Mouse (Mus musculus): Measurements from ENCODE around the gene Gtpbp1.

The Gtpbp1 gene

DNA sequence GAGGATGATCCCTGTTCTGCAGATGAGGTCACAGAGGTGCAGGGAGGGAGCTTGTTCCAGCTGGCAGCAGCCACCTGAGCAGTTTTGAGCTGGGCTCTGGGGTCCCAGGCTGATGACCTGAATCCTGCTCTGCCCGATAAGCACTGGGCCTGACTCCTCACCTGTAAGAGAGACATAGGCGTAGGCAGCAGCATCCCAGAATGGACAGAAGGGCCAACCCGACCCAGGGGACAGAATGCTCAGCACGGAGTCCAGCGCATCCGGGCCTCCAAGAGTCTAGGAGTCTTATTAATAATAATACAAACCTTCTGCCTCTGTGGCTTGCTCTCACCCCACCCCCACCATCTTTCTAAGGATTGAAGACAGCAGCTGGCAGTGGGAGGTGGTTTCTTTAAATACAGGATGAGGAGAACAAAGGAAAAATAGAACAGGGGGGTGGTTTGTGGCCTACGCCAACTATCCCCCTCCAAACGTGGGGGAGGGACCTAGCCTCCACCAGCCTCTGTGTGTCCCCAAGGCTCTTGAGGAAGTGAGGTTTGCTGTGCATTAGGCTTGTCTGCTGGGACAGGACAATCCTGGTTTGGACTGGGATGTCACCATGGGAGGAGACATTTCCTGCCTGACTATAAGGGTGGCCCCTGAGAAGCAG is 65.5 kb downstream of the Gtpbp1 start:
- DNase-seq: peak; percentile 42

DNA sequence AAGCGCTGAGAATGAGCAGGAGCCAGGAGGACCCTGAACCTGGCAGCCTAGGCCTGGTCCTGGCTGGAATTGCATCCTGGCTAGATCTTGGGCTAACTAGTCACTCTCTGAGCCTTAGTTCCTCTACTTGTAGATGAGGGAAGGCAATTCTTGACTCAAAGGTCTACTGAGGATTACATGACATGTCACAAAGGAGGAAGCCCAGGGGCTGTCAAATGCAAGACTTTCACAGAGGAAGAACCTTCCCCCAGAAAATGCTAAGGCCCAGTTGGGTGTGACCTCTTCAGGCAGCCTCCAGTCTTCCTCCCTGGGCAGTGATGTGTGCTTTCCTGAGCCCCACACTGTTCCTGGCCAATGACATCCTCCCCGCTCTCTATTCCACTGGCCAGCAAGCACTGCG is 66.5 kb downstream of the Gtpbp1 start:
- DNase-seq: no peak

DNA sequence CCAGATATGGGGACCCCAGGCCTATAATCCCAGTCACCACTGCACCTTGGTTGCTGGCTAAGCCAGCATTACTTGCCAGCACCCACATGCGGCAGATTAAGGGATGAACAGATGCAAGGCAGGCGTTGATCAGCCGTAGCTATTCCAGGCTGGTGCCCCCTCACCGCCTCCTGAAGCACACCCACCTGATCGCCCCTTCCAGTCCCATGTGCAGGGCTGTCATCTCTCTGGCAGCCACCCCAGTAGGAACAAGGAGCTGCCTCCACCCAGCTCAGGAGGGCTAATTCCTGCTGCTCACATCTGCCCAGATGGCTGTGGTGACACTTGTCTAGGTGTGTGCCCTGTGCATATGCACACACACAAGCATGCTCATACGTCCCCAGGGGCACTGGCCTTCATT is 70.3 kb downstream of the Gtpbp1 start:
- no peak for DNase-seq

DNA sequence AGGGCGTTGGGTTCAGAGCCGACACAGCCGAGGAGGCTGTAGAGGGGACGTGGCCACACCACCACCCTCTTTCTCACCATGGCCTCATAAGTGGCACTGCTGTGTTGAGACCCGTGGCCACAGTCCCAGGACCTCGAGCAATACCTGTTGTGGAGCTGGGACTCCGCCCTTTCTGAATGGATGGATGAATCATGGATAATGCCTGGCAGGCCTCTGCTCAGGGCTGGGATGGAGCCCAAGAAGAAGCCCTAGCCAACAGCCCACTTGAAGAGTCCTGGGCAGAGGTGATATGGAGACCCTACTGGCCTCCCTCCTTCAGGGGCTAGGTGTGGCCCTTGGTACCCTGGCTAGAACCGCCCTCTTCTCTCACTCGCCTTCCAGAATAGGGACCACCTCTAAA is 72.4 kb downstream of the Gtpbp1 start:
- DNase-seq: no peak

DNA sequence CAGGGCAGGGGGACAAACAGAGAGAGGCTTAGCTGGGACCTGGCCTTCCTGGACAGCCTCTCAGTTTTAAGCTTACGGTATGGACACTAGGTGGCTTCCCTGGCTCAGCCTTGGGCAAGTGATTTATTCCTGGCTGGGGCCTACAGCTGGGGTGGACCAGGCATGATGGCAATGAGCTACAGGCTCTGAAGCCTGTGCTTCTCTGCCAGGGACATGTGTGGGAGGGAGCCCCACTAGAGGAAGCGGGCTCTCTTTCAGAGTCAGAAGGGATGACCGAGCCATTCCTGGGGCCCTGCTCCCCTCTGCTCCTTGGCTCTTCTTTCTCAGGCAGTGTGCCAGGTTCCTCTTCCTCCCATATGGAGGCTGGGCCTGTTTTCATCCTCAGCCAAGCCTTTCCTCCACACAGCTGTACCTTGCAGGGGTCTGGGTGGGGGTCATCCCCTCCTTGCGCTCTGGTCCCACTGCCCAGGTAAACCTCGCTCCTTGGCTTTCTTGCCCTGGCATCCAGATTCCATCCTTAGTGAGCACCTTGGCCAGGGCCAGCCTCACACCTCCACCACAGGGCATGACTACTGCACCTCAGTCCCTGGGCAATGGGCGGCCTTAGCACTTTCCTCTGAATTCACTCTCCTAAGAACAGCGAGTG is 73.1 kb downstream of the Gtpbp1 start:
- peak; percentile 26 for DNase-seq

DNA sequence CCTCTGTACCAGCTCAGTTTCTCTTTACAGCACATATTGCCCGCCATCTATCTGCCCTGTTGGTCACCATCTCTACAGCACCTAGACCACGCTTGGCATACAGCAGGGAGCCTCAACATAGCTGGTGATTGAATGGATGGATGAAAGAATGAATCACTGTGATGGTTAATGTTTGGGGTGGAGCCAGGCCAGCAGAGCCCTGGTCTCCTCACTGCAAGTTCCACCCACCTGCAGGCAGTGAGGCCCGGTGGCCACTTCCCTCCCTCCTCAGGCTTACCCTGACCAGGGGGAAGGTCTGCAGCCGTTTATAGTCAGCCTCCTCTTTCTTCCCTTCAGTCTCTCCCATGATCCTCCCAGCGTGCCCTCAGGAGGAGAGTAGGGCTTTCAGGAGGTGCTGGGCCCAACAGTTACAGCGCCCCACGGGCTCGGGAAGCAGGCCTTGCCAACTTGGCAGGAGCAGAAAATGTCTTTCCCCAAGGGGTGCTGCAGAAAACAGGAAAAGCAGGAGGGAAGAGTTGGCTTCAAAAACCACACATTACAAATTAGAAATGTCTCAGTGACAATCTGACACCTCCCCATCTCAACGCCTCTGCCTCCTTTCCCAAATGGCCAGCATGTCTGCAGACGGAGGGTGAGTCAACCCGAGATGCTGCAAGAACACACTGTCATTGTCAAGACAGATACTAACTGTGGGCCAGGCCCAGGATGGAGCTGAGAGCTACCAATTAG is 74.1 kb downstream of the Gtpbp1 start:
- DNase-seq: no peak

DNA sequence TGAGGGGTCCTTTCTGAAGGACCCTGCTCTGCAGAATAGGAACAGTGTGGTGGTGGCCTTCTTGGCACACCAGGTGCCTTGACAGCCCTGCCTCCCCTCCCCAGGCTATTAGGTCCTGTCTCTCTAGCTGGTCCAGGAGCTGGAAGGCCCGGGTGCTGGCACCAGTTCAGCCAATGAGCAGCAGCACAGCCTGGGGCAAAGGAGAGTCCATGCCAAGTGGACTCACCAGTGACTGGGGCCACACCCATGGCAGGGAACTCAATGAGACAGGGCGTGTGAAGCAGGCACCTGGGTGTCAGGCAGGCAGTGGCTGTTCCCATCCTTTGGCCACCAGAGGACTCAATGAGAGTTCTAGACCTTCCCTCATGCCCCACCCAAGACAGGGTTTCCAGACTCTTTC is 74.7 kb downstream of the Gtpbp1 start:
- DNase-seq: peak; percentile 29

DNA sequence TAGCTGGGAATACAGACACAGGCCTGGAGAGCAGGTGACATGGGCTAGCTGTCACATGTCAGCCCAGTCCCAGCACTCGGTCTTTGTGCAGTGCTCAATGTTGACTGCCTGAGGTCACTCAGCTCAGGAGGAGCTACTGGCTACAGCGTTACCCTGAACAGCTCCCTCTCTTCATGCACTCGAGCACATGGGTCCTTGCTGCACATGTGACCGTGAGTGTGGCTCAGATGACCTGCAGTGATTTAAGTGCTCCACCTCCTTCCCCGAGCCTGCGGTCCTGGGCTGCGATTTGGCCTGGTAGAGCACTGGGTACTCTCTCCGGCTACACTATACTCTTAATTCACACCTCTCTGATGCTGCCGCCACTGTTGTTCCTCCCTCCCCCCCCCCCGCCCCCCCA is 75.5 kb downstream of the Gtpbp1 start:
- no peak for DNase-seq

DNA sequence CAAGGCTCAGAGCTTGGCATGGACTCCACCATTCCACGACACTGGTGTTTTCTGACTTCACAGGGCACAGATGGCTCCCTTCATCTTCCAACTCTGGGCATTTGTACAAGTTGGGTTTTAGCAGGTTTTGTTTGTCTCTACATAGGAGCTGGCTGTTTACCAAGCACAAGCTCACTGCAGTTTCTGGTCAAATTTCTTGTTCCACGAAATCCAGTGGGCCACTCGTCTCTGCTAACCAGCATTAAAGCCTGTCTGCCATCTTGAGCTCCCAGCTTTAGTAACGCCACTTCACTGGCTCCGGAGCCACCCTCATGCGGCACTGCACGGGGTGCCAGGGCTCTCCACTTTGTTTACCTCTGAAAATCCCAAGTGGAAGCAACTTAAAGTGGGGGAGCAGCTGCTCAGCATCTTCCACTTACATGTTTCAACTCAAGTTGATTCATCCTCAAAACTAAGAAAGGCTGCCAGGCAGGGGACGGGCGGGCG is 76.0 kb downstream of the Gtpbp1 start:
- DNase-seq: no peak

DNA sequence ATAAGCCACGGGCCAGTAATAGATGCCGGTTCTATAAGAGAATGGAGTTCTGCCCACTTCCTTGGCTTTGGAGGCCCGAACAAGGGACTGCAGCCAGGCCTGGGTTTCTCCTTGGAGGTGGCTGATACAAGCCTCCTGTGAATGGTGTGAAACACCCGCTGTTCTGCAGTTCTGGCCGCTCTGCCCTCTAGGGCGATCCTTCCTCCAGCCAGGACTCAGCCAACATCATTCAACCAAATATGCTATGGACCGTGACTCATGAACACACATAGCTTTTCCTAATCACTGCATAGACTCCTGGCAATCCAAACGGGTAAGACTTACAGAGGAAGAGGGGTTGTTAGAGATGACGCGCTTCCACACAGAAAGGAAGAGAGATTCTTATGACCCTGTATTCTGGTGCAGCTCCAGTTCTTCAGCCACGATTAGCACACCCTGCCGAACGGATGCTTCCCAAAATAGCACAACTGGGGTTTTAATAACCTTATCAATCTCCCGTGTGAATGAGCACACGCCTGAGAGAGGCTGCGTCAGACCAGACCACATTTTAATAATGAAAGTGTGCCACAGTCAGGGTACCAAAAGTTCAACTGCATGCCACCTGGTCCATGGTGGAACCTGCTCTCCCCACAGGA is 76.8 kb downstream of the Gtpbp1 start:
- DNase-seq: no peak

DNA sequence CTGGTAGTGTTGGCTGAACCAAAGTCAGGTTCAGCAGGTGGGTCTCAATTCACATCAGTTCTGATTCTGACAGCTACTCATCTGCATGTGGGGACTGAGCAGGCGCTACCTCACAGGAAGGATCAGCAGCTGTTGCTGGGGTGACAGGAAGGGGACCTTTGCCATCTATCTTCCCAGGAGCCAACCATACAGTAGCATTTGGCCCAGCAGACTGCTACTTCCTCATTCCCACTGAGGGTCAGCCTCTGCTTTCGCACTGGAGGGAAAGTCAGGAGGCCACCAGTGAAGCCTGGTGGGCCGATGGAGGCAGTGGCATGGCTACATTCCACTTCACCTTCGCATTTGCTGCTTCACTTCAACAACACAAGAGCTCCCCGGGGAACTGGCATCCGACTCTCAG is 77.7 kb downstream of the Gtpbp1 start:
- DNase-seq: no peak

DNA sequence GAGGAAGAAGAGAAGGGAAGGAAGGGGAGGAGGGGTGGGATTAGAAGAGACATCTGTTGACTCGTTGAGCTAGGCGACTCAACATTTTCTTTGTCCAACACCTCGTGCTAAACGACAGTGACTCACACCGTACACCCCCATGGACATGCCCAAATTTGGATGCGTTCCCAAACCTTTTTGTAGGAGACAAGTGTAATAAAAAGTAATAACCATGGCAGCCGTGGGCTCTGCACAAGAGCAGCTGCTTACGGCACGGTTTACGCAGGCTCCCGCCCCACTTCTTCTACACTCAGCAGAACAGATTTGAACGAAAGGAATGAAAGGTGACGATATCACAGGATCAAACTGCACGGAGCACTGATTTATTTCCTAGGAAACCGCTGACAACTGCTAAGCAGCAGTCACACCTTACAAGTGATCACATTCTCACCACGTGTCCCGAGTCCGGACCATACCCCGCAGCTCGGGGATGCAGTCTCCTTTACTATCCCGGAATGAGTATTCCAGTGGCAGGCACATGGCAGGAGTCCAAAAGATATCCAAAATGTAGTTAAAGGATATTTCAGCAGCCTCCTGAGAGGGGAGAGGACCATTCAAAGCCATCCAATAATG is 80.1 kb downstream of the Gtpbp1 start:
- no peak for DNase-seq

Data from lung, postnatal 10 days (tissue).